Mouse (Mus musculus) stomach, embryonic 16.5 days (tissue): ENCODE measurements around the gene Zfp771. TPM values are rescaled to one million over a fixed set of nuclear protein-coding genes. Genes with fewer than 3 reads are reported as not detected.

ENCODE experiments used
- ATAC-seq: fragments of 200-750 bp; cut with Nextera tagmentation; 2 replicates; pipeline ENCODE4 v1.8.0; 2017; ENCODE audit warnings: moderate number of reproducible peaks, moderate TSS enrichment; ENCODE audit not compliant: insufficient read depth, low FRiP score
- H3K27ac ChIP-seq: fragments of 300-500 bp; sonication (generic); 2 replicates; pipeline ENCODE4 v1.5.1; 2014; ENCODE audit warnings: low read length
- H3K27me3 ChIP-seq: fragments of 300-500 bp; sonication (generic); 2 replicates; pipeline ENCODE4 v1.6.1; 2014; ENCODE audit warnings: low read length, control low read depth, mixed read lengths; ENCODE audit not compliant: control insufficient read depth, insufficient read depth
- H3K36me3 ChIP-seq: fragments of 300-500 bp; sonication (generic); 2 replicates; pipeline ENCODE4 v1.6.1; 2014; ENCODE audit warnings: low read length; ENCODE audit not compliant: control insufficient read depth, insufficient read depth
- H3K4me1 ChIP-seq: fragments of 300-500 bp; sonication (generic); 2 replicates; pipeline ENCODE4 v1.6.1; 2014; ENCODE audit warnings: low read length, control low read depth, mixed read lengths; ENCODE audit not compliant: control insufficient read depth, insufficient read depth
- H3K4me2 ChIP-seq: fragments of 300-500 bp; sonication (generic); 2 replicates; pipeline ENCODE4 v1.6.1; 2014; ENCODE audit warnings: low read depth, low read length, mixed read lengths
- H3K4me3 ChIP-seq: fragments of 300-500 bp; sonication (generic); replicated peaks from 2 replicates; pipeline ENCODE4 v1.5.1; 2014; ENCODE audit warnings: mild to moderate bottlenecking, low read length
- H3K9ac ChIP-seq: fragments of 300-500 bp; sonication (generic); 2 replicates; pipeline ENCODE4 v1.6.1; 2014; ENCODE audit warnings: low read length
- H3K9me3 ChIP-seq: fragments of 300-500 bp; sonication (generic); replicated peaks from 2 replicates; pipeline ENCODE4 v1.6.1; 2016; ENCODE audit warnings: low read length, control low read depth; ENCODE audit not compliant: control insufficient read depth
- WGBS: fragments of 180-500 bp; shearing (Covaris S2); extraction: QIAGEN DNeasy Blood & Tissue Kit; methylation state at CpG from one replicate; pipeline ENCODE4 v1.1.7; 2014; 5-methylcytosine and 5-hydroxymethylcytosine counted together
- polyA plus RNA-seq: library from polyadenylated mRNA; unstranded; fragments of >200 nt; fragmentation: Nextera tagmentation; extraction: Ambion mirVana; gene quantifications from 2 replicates; pipeline ENCODE4 v1.2.1, GENCODE M21; 2015

The Zfp771 gene
- polyA plus RNA-seq, result 35.5 and 37.8 TPM in 2 replicates

DNA sequence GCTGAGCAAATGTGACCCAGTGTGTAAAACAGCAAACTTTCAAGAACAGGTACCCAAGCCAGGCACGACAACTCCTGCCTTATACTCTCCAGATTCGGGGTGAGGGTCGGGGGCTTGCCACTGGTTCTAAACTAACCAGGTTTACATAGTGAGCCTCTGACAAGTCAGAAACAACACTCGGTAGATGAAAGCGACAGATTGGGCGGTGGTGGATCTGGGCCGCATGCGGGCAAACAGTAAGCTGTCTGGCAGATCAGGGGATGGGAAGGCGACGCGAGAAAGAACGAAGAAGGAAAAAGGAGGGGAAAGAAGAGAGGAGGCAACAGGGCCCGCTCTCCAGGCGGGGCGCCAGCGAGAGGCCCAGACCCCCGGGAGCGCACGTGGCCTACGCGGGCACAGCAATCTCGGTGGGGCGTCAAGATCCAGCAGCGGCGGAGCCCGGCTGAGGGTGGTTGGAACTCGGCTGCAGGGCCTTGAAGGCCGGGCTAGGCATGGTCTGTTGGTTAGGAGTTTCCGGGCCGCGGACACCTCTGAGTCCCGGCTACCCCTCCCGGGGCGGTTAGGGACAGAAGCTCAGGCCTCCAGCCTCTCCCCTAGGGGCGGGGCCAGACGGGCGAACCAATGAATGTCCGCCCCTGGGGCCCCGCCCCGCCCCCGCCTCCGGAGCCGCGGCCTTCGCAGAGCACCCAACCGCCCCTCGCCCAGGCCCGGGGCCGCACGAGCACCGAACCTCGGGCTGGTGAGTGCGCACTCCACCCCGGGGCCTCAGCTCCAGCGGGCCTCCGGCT lies at the start of gene Zfp771:
Zfp771 (plus strand) TSS at position 405 of the 788 bp plus-strand sequence.
- H3K9ac ChIP-seq, result peak within 1 kb of the TSS; percentile 94
- H3K4me1 ChIP-seq, result peaks cover 17% of the 10 kb centered on the region
- H3K4me2 ChIP-seq, result peak within 1 kb of the TSS; percentile 82
- no peaks in the 10 kb centered on the region for H3K36me3 ChIP-seq
- peak; percentile 97 for ATAC-seq
- H3K27ac ChIP-seq, result peak within 1 kb of the TSS; percentile 96
- H3K27me3 ChIP-seq, result no peaks in the 10 kb centered on the region
- under 1% methylated on average over 56 of the region's 56 CpGs for WGBS
- peak within 1 kb of the TSS; percentile 77 for H3K4me3 ChIP-seq
- H3K9me3 ChIP-seq, result no peaks in the 10 kb centered on the region

- H3K27me3 ChIP-seq, result no peaks in the 10 kb centered on the region
- no peaks in the 10 kb centered on the region for H3K9me3 ChIP-seq
- H3K4me3 ChIP-seq, result peak overlapping the region; percentile 91
- H3K9ac ChIP-seq, result peak overlapping the region; percentile 86
- 66% methylated on average over 7 of the region's 7 CpGs for WGBS
- H3K4me1 ChIP-seq, result peaks cover 23% of the 10 kb centered on the region
- peak overlapping the region; percentile 93 for H3K4me2 ChIP-seq
- no peak for ATAC-seq
- peaks cover 24% of the 10 kb centered on the region for H3K36me3 ChIP-seq
- H3K27ac ChIP-seq, result peak overlapping the region; percentile 93; the same call in 1 of the 2 replicates
Measured at GRCm38 (mm10) chr7:127194633-127195029, 49.4 kb upstream of the Zfp771 start.

- WGBS, result under 1% methylated on average over 51 of the region's 51 CpGs
Measured at GRCm38 (mm10) chr7:127195544-127196295, 48.4 kb upstream of the Zfp771 start, which contains the start of gene Cd2bp2. TSS of gene Cd2bp2 (minus strand) at chr7:127196050.

GRCm38 (mm10) chr7:127196484-127196883 lies 47.6 kb upstream of the Zfp771 start:
- ATAC-seq, result no peak
- Histone ChIP-seq H3K4me2 (peak overlapping the region; percentile 93), H3K27me3 (no peaks in the 10 kb centered on the region), H3K9me3 (no peaks in the 10 kb centered on the region), H3K27ac (peak overlapping the region; percentile 89), H3K9ac (peak overlapping the region; percentile 85), H3K4me1 (peaks cover 23% of the 10 kb centered on the region), H3K4me3 (peak overlapping the region; percentile 91), H3K36me3 (peaks cover 32% of the 10 kb centered on the region)
- WGBS, result 46% methylated on average over 11 of the region's 11 CpGs

More at GRCm38 (mm10) chr7:127195544-127196295, 48.4 kb upstream of the Zfp771 start, which contains the start of gene Cd2bp2:
- Histone ChIP-seq H3K27me3 (no peaks in the 10 kb centered on the region), H3K9me3 (no peaks in the 10 kb centered on the region), H3K36me3 (peaks cover 28% of the 10 kb centered on the region), H3K4me2 (peak within 1 kb of the TSS; percentile 93), H3K4me1 (peaks cover 23% of the 10 kb centered on the region), H3K27ac (peak within 1 kb of the TSS; percentile 93), H3K9ac (peak within 1 kb of the TSS; percentile 86), H3K4me3 (peak within 1 kb of the TSS; percentile 91)
- ATAC-seq, result peak; percentile 96

- Histone ChIP-seq H3K36me3 (0 out of 2 replicates have a peak, but pooled peaks cover 5% of the 10 kb centered on the region), H3K4me2 (peak overlapping the region; percentile 97), H3K9me3 (no peaks in the 10 kb centered on the region), H3K9ac (peak overlapping the region; percentile 82), H3K4me3 (peak overlapping the region; percentile 64), H3K4me1 (peaks cover 14% of the 10 kb centered on the region), H3K27ac (peak overlapping the region; percentile 80; the same call in 1 of the 2 replicates), H3K27me3 (no peaks in the 10 kb centered on the region)
- no peak for ATAC-seq
- WGBS, result 51% methylated on average over 2 of the region's 2 CpGs
Measured at GRCm38 (mm10) chr7:127206606-127207005, 37.5 kb upstream of the Zfp771 start.

DNA sequence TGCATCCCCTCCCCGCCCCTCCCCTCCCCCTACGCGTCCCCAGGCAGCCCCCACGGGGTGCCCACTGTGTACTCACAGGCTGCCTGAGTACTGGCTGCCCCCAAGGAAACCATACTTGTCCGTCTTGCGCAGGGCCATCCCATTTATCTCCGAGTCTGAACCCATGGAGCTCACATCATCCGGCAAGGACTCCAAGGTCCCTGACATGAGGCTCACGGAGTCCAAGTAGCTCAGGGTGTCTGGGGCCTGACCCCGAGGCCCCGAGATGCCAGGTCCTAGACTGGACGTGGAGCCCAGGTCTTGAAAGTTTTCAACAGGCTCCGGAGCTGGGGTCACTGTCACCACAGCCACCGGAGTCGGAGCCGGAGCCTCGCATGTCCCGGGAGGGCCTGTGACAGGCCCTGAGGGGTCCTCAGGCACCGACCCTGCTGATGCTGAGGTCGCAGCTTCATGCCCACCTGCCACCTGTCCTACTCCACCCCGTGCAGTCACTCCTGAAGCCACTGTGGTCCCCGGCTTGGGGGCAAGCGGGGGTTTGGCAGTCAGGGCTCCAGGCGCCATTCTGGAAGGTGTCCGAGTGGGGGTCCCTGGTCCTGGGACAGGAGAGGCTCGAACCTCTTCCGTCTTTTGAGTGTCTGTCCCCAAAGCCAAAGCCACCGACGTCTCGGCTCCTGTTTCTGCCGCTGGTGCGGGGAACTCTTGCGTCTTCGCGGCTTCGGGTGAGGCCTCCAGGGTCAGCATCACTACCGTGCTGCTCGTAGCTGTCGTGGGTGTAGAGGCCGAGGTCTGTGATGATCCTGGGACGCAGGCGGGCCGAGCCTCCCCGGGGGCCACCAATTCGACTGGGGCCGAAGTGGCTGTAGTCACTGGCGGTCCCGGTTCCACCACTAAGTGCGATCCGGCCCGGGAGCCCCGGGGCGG lies 36.4 kb upstream of the Zfp771 start:
- Histone ChIP-seq H3K4me2 (peak overlapping the region; percentile 97), H3K27me3 (no peaks in the 10 kb centered on the region), H3K4me1 (peaks cover 14% of the 10 kb centered on the region), H3K27ac (peak overlapping the region; percentile 80), H3K36me3 (0 out of 2 replicates have a peak, but pooled peaks cover 3% of the 10 kb centered on the region), H3K4me3 (peak overlapping the region; percentile 64), H3K9me3 (no peaks in the 10 kb centered on the region), H3K9ac (peak overlapping the region; percentile 82)
- no peak for ATAC-seq
- under 1% methylated on average over 53 of the region's 53 CpGs for whole genome bisulfite sequencing

- Histone ChIP-seq H3K9me3 (no peaks in the 10 kb centered on the region), H3K27me3 (no peaks in the 10 kb centered on the region), H3K4me1 (peaks cover 14% of the 10 kb centered on the region), H3K27ac (peak within 1 kb of the TSS; percentile 82), H3K36me3 (no peaks in the 10 kb centered on the region), H3K9ac (peak within 1 kb of the TSS; percentile 82), H3K4me2 (peak within 1 kb of the TSS; percentile 97), H3K4me3 (peak within 1 kb of the TSS; percentile 64)
- WGBS, result under 1% methylated on average over 44 of the region's 44 CpGs
- ATAC-seq, result no peak; the same call in none of the 2 replicates
Measured at GRCm38 (mm10) chr7:127208295-127208552, 35.9 kb upstream of the Zfp771 start, which contains the start of gene Tbc1d10b. TSS of gene Tbc1d10b (minus strand) at chr7:127208468.

DNA sequence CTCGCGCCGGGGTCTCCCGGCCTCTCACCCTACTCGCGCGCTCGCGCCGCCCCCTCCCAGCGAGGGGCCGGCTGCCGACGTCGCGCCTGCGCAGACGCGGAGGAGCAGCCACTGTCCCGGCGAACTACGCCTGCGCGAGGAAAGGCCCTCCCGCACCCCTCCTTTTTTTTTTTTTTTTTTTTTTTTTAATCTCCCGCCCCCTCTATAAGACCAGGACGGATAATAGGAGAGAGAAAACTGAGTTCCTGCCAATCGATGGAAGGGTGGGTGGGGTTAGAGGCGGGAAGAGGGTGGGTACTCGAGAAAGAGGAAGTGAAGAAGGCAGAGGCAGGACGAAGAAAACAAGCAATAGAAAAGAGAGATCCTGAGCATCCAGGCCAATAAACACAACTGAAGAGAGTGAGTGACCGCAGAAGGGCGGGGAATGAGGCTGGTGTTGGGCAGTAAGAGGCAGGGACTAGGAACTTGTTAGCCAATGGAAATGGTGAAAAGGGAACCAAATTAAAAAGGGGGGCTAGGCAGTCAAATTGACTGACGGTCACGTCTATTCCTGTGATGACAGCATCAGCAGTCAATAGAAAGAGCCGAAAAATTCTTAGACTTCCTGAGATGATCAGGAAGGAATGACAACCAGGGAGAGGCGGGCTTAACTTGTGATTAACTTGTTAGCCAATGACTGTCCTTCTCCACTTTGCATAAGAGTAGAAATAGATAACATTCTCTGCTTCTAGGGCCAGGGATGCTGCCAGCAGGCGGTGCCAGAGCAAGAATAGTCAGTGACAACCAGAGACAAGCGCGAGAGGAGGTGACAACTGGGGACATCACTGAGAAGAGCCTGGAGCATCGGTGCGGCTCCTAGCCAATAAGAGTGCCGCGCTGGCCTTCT lies 35.3 kb upstream of the Zfp771 start, which contains the start of gene Mylpf:
Mylpf (plus strand) TSS at position 338 of the 886 bp plus-strand sequence.
- Histone ChIP-seq H3K9me3 (no peaks in the 10 kb centered on the region), H3K27me3 (no peaks in the 10 kb centered on the region), H3K27ac (peak within 1 kb of the TSS; percentile 82), H3K4me2 (peak within 1 kb of the TSS; percentile 97), H3K36me3 (no peaks in the 10 kb centered on the region), H3K4me1 (peaks cover 14% of the 10 kb centered on the region), H3K9ac (peak within 1 kb of the TSS; percentile 82), H3K4me3 (peak within 1 kb of the TSS; percentile 64)
- WGBS, result under 1% methylated on average over 44 of the region's 44 CpGs
- peak; percentile 94 for ATAC-seq
